Mouse (Mus musculus) mouse embryonic stem cell (cell line): ENCODE measurements around the gene App.

Source experiments
- in situ Hi-C, 2 experiments: fragments of 300-500 bp; cut with MboI; formaldehyde crosslinking; loops; 1 replicate in 1 of 2; 3 replicates in 1 of 2; pipeline ENCODE4 v1.14.3; 2019 to 2020; ENCODE audit warnings: low sequenced_read_pairs in 2 of 2, low pct_unique_long_range_greater_than_20kb in 1 of 2, mixed read lengths in 1 of 2; ENCODE audit not compliant: unreplicated experiment in 1 of 2

App gene

GRCm38 (mm10) chr16:85056212-85056611, 117.4 kb downstream of the App start:
- in situ Hi-C loops, result no loop called here

DNA sequence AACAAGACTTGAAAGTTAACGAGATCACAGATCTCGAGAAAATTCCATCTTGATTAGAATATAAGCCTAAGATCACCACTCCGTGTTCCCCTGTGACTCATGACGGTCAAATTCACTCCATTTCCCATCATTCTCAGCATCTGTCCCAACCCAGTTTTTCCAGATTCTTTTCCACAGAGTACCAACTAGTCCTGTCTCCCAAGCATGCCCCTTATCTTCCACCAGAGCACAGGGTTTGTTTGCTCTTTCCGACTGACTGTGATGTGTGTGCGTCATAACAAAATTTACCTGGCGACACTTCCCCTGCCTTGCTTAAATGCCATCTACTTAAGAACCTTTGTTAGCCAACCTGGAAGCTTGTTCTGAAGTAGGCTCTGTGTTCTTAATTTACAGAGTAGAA, 119.6 kb downstream of the App start:
- in situ Hi-C loops, result no loop called here

DNA sequence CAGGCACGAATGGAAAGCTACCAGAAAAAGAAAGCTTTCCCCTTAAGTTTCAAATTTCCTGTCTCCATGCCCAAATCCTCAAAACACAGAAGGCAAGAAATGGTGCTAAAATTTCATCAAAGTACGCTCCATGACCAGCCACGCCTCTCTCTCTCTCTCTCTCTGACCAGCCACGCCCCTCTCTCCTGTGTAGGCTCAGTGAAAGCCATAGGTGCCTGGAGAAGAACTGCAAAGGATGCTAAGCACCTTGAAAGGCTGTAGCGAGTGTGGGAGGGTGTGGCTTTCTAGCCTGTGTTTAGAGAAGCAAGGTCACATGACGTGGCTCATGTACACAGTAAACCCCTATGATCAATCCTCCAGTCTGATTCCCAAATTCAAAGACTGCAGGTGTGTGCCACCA, 126.3 kb downstream of the App start:
- in situ Hi-C loops, result no loop called here

- in situ Hi-C loops, result no loop called here
These were observed 132.2 kb downstream of the App start for GRCm38 (mm10) chr16:85041153-85041959.

- in situ Hi-C loops, result no loop called here
These were observed 134.8 kb downstream of the App start for GRCm38 (mm10) chr16:85038731-85039130.

GRCm38 (mm10) chr16:85037969-85038644, 135.5 kb downstream of the App start:
- in situ Hi-C loops, result no loop called here

DNA sequence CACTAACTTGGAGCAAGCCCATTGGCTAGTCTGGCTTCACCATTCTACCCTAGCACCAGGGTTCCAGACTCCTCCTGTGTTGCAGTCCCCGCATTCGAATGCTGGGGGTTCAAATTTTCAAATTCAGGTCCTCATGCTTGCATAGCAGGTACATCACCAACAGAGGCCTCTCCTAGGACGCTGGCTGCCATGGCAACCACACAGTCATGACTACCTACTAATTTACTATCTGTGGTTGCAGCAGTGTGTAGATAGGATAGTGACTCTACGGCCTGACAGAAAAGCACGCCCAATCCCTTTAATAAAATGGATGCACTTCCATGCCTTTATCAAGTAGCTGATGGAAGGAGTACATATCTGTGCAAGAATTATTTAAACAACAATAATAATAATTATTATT, 137.8 kb downstream of the App start:
- in situ Hi-C loops, result no loop called here

DNA sequence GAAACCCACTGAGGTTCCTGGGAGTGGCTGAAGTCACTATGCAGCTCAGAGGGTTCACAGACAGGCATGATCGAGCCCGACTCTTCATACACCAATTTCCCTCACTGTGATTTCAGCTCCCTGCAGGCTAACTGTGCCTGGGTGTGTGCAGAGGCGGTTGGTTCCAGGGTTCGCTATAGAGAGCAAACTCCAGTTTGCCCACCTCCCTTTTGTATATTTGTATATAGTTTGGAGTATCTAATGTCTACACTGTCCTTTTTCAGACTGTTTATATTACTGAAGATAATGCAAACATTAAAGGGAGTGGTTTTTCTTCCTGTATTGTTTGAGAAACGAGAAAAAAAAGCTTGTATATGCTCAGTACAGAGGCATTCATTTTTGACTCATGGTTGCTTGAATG, 139.8 kb downstream of the App start:
- in situ Hi-C loops, result no loop called here

GRCm38 (mm10) chr16:85030810-85031209, 142.8 kb downstream of the App start:
- in situ Hi-C loops, result no loop called here

- in situ Hi-C loops, result no loop called here
These were observed 145.2 kb downstream of the App start for GRCm38 (mm10) chr16:85028396-85028795.

DNA sequence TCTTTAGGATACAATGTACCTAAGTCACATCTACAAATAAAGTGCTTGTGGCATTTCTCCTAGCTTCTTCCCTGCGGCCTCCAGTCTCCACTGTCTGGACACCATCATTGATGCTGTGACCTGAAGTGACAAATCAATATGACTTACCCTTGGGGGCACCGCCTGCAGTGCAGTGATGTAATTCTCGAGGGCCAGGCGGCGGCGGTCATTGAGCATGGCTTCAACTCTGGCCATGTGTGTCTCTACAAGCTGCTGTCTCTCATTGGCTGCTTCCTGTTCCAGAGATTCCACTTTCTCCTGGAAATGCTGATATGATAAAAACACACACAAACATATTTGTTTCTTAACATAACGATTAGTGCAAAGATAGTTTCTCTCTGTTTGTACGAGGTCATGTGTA, 148.9 kb downstream of the App start:
- in situ Hi-C loops, result no loop called here

DNA sequence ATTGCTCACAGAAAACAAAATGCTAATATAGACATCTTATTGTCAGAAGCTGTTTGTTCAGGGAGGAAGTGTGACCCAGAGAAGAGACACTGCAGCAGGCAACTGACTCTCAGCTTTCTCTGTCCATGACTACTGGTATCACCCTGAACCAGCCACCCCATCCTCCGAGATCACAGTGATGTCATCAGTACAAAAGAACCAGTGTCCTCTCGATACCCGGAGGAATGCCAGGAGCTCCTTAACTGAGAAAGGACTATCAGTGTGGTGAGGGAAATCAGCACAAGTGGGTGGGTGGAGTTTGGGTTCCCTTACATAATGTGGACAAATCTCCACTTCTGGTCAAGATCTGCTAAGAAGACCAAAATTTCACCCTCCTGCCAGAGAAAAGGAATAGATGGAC, 150.5 kb downstream of the App start:
- in situ Hi-C loops, result no loop called here

DNA sequence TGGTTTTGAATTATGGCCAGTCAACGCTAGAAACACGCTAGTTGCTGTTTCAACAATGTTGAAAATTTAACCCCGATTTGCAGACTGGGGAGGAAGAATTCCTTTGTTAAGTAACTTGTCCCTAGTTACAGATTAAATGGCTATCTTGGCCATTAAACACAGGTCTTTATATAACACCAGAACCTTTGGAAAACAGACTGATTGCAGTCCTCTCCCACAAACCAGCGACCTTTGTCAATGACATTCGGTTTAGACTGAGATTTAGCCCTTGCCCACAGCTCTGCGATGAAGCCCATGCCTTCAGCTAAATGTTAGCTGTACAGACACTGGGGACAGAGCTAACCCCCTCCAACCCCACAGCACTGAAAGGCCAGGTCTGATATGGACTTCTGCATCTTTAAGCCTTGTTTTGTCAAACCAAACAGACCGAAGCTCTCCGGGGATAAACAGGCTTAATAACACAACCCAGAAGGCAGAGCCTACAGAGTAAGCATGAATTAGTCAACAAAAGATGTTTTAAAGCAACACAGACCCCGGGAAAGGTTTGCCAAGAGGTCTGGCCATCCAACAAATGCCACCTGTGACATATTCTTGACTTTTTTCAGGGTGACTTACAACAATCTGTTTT, 152.8 kb downstream of the App start:
- in situ Hi-C loops, result no loop called here

DNA sequence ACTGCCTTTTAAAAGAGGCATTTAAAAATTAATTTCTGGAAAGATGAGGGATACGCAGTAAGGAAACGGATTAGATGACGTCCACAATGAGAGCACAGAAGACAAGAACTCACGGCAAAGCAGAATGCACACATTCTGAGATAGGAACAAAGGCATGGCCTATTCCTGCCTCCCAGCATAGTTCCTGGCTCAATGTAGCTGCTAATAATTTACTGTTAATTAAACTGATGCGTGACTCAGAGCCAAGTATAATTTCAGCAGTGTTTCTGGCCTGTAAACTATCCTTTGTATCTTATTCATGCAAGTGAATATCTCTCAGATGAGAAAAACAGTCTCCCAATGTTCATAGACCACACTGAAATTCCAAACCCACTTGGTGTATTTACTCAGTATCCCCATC, 154.3 kb downstream of the App start:
- in situ Hi-C loops, result no loop called here

DNA sequence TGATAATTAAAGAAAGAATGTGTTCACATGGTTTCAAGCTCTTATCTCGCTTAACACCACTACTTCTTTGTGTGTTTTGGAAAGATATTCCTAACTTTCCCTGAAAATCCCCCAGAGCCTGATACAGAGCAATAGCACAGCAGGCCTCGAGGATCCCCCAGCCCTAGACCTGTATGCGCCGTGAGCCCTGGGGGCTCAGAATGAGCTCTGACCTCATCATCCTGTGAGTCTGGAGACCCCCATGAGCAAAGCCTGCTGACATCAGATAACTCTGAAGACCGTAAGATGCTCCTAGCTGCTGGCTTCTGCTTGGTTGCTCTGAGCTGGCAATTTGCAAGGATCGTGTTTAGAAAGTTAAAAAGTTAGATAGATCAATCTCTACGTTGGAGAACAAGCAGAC, 155.7 kb downstream of the App start:
- in situ Hi-C loops, result no loop called here

DNA sequence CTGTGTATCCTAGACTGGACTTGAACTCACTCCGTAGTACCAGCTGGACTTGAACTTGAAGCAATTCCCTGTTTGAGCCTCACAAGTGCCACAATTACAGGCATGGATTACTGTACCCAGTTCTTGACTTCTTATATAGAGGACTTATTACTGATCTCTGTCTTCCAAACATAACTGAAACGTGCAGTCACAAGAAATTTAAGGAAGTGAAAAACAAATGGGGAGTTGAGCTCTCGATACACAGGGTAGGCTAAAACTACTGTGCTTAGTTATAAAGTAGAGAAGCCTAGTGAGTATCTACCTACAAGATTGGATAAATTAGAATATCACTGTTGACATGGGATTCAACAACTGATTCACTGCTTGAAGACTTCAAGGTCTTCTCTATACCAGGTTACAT, 160.9 kb downstream of the App start:
- in situ Hi-C loops, result no loop called here

- in situ Hi-C loops, result no loop called here
These were observed 161.4 kb downstream of the App start for GRCm38 (mm10) chr16:85012172-85012571.

GRCm38 (mm10) chr16:85010651-85011050, 162.9 kb downstream of the App start:
- in situ Hi-C loops, result no loop called here

GRCm38 (mm10) chr16:85008866-85009645, 164.5 kb downstream of the App start:
- in situ Hi-C loops, result no loop called here
